Mouse (Mus musculus) neural tube, embryonic 13.5 days (tissue): ENCODE data around the gene Pum2. TPM values are rescaled to one million over a fixed set of nuclear protein-coding genes. Genes with fewer than 3 reads are reported as not detected.
"Not testable (repeated sequence)": the region's sequence is repeated elsewhere in the genome, so short reads cannot be mapped to it uniquely, and the experiment has no call there.

ENCODE experiments used
- ATAC-seq: fragments of 200-750 bp; cut with Nextera tagmentation; 2 replicates; pipeline ENCODE4 v1.8.0; 2017; ENCODE audit warnings: low read depth, mild to moderate bottlenecking, moderate TSS enrichment, moderate library complexity
- H3K27ac ChIP-seq: fragments of 300-500 bp; sonication (generic); replicated peaks from 2 replicates; pipeline ENCODE4 v1.5.1; 2015; ENCODE audit warnings: moderate library complexity, mild to moderate bottlenecking, inconsistent platforms
- H3K27me3 ChIP-seq: fragments of 300-500 bp; sonication (generic); 2 replicates; pipeline ENCODE4 v1.6.1; 2015; ENCODE audit warnings: mild to moderate bottlenecking, inconsistent platforms
- H3K36me3 ChIP-seq: fragments of 300-500 bp; sonication (generic); 2 replicates; pipeline ENCODE4 v1.6.1; 2015; ENCODE audit warnings: mild to moderate bottlenecking, inconsistent platforms
- H3K4me1 ChIP-seq: fragments of 300-500 bp; sonication (generic); replicated peaks from 2 replicates; pipeline ENCODE4 v1.6.1; 2015; ENCODE audit warnings: inconsistent platforms
- H3K4me2 ChIP-seq: fragments of 300-500 bp; sonication (generic); 2 replicates; pipeline ENCODE4 v1.6.1; 2015; ENCODE audit warnings: inconsistent platforms, mild to moderate bottlenecking, moderate library complexity
- H3K4me3 ChIP-seq: fragments of 300-500 bp; sonication (generic); 2 replicates; pipeline ENCODE4 v1.5.1; 2015; ENCODE audit warnings: mild to moderate bottlenecking, inconsistent platforms
- H3K9ac ChIP-seq: fragments of 300-500 bp; sonication (generic); 2 replicates; pipeline ENCODE4 v1.6.1; 2015; ENCODE audit warnings: moderate library complexity, mild to moderate bottlenecking, inconsistent platforms
- H3K9me3 ChIP-seq: fragments of 300-500 bp; sonication (generic); 2 replicates; pipeline ENCODE4 v1.6.1; 2016; ENCODE audit warnings: inconsistent platforms
- WGBS: fragments of 180-500 bp; shearing (Covaris S2); methylation state at CpG from one replicate; pipeline ENCODE4 v1.1.7; 2015; 5-methylcytosine and 5-hydroxymethylcytosine counted together
- polyA plus RNA-seq: library from polyadenylated mRNA; unstranded; fragments of >200 nt; fragmentation: Nextera tagmentation; extraction: Ambion mirVana; gene quantifications from 2 replicates; pipeline ENCODE4 v1.2.1, GENCODE M21; 2015

Gene Pum2
- 40.9 and 43.8 TPM in 2 replicates for polyA plus RNA-seq

- no peaks in the 10 kb centered on the region for H3K36me3 ChIP-seq
These were observed at the start of gene Pum2 for GRCm38 (mm10) chr12:8673974-8674306. Gene Pum2, plus strand, starts transcription at chr12:8674134.

DNA sequence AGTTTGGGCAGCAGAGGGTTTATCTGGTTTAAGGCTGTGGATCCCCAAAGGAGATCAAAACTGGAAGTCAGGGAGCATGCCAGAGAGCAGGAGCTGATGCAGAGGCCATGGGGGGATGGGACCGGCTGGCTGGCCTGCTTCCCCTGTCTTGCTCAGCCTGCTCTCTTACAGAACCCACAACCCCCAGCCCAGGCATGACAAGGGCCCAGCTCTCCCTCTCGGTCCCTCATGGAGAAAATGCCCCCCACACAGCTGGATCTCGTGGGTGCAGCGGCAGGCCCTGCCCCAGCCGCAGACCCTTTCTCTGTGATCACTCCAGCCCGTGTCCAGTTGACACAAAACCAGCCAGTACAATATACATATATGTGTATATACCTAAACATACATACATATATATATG, 44.4 kb upstream of the Pum2 start:
- H3K27me3 ChIP-seq: no peaks in the 10 kb centered on the region
- no peak overlapping the region for H3K9ac ChIP-seq
- peak; percentile 8; the same call in 1 of the 2 replicates for ATAC-seq
- H3K36me3 ChIP-seq: no peaks in the 10 kb centered on the region
- no peaks in the 10 kb centered on the region for H3K4me1 ChIP-seq
- no peak overlapping the region for H3K4me2 ChIP-seq
- H3K4me3 ChIP-seq: no peak overlapping the region
- H3K27ac ChIP-seq: no peak overlapping the region
- 97% methylated on average over 6 of the region's 6 CpGs for WGBS
- no peaks in the 10 kb centered on the region for H3K9me3 ChIP-seq

More at GRCm38 (mm10) chr12:8673974-8674306, at the start of gene Pum2:
- H3K4me3 ChIP-seq: peak within 1 kb of the TSS; percentile 86
- no peaks in the 10 kb centered on the region for H3K27me3 ChIP-seq
- no peaks in the 10 kb centered on the region for H3K9me3 ChIP-seq
- H3K27ac ChIP-seq: peak within 1 kb of the TSS; percentile 99
- under 1% methylated on average over 29 of the region's 41 CpGs for WGBS
- peak within 1 kb of the TSS; percentile 99 for H3K9ac ChIP-seq
- H3K4me1 ChIP-seq: peaks cover 34% of the 10 kb centered on the region
- peak within 1 kb of the TSS; percentile 94 for H3K4me2 ChIP-seq
- peak; percentile 96 for ATAC-seq

GRCm38 (mm10) chr12:8631691-8632090, 42.2 kb upstream of the Pum2 start:
- H3K4me2 ChIP-seq: no peak overlapping the region
- 86% methylated on average over 1 of the region's 1 CpGs for WGBS
- H3K27me3 ChIP-seq: no peaks in the 10 kb centered on the region
- H3K36me3 ChIP-seq: no peaks in the 10 kb centered on the region
- H3K4me3 ChIP-seq: no peak overlapping the region
- H3K4me1 ChIP-seq: no peaks in the 10 kb centered on the region
- no peaks in the 10 kb centered on the region for H3K9me3 ChIP-seq
- no peak for ATAC-seq
- H3K9ac ChIP-seq: no peak overlapping the region
- no peak overlapping the region for H3K27ac ChIP-seq

DNA sequence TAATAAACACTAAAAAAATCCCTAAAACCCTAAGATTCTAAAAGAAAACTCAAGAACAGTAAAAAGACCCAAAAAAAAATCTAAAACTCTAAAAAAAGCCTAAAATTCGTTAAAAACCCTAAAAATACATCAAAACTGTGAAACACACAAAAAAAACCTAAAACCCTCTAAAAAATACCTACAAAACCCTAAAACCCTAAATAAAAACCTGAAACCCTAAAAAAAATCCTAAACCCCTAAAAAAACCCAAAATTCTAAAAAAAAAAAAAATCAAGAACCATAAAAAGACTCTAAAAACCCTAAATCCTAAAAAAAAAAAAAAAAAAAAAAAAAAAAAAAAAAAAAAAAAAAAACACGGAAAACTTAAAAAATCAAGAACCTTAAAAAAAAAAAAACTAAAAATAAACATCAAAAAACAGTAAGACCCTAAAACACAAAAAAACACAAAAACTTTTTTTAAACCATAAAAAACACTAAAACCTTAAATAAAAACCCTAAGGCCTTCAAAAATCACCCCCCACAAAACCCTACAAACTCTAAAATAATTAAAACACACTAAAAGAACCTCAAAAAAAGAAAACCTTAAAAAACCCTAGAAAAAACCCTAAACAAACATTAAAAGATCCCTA, 41.1 kb upstream of the Pum2 start:
- H3K27me3 ChIP-seq: no peaks in the 10 kb centered on the region
- H3K9me3 ChIP-seq: no peaks in the 10 kb centered on the region
- 0 out of 2 replicates have a peak, but pooled peaks cover 3% of the 10 kb centered on the region for H3K36me3 ChIP-seq
- no peaks in the 10 kb centered on the region for H3K4me1 ChIP-seq
- no peak overlapping the region for H3K27ac ChIP-seq
- H3K4me2 ChIP-seq: no peak overlapping the region
- no peak overlapping the region for H3K9ac ChIP-seq
- H3K4me3 ChIP-seq: no peak overlapping the region
- 86% methylated on average over 2 of the region's 2 CpGs for WGBS
- ATAC-seq: no peak

- 96% methylated on average over 1 of the region's 1 CpGs for WGBS
- Histone ChIP-seq H3K9me3 (no peaks in the 10 kb centered on the region), H3K4me3 (no peak overlapping the region), H3K36me3 (0 out of 2 replicates have a peak, but pooled peaks cover 3% of the 10 kb centered on the region), H3K27ac (no peak overlapping the region), H3K4me1 (no peaks in the 10 kb centered on the region), H3K9ac (no peak overlapping the region), H3K4me2 (no peak overlapping the region), H3K27me3 (no peaks in the 10 kb centered on the region)
- ATAC-seq: no peak
These were observed 39.6 kb upstream of the Pum2 start for GRCm38 (mm10) chr12:8634306-8634705.

DNA sequence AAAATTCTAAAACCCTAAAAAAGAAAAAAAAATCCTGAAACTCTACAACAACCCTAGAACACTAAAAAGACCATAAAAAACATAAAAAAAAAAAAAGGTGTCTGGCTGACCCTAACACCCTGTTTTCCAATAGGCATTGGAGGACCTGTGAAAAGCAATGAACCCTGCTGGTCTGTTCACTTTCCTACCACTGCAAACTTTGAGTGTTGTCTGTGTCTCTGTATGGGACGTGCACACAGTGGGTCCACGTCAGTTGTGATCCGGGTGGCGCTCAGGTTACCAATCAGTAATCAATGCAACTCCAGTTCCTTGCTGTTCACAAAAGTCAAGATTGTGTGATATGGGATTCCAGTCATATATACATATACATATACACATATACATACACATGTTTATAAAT, 38.4 kb upstream of the Pum2 start:
- Histone ChIP-seq H3K36me3 (0 out of 2 replicates have a peak, but pooled peaks cover 3% of the 10 kb centered on the region), H3K9ac (no peak overlapping the region), H3K27me3 (no peaks in the 10 kb centered on the region), H3K9me3 (no peaks in the 10 kb centered on the region), H3K4me1 (peaks cover 4% of the 10 kb centered on the region; the same call in 1 of the 2 replicates), H3K4me3 (no peak overlapping the region), H3K4me2 (no peak overlapping the region), H3K27ac (no peak overlapping the region)
- WGBS: 94% methylated on average over 4 of the region's 4 CpGs
- ATAC-seq: no peak

DNA sequence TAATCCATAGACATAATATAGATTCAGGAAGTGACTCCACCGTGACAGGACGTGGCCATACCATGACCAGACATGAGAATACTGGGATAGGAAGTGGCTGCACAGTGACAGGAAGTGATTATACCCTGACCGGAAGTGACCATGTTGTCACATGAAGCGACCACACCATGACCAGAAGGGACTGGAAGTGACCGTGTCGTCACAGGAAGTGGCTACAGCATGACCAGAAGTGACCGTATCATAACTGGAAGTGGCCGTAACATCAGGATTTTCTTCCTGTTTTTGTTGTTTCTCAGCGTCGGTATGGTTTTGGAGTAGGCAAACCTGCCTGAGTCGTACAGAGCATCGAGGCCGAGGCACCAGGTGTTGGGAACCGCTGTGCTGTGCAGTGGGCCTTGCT, 37.0 kb upstream of the Pum2 start:
- Histone ChIP-seq H3K4me2 (no peak overlapping the region), H3K27me3 (no peaks in the 10 kb centered on the region), H3K9ac (no peak overlapping the region), H3K9me3 (no peaks in the 10 kb centered on the region), H3K4me3 (no peak overlapping the region), H3K27ac (no peak overlapping the region), H3K36me3 (0 out of 2 replicates have a peak, but pooled peaks cover 3% of the 10 kb centered on the region), H3K4me1 (peaks cover 4% of the 10 kb centered on the region; the same call in 1 of the 2 replicates)
- 91% methylated on average over 14 of the region's 14 CpGs for WGBS
- no peak for ATAC-seq

DNA sequence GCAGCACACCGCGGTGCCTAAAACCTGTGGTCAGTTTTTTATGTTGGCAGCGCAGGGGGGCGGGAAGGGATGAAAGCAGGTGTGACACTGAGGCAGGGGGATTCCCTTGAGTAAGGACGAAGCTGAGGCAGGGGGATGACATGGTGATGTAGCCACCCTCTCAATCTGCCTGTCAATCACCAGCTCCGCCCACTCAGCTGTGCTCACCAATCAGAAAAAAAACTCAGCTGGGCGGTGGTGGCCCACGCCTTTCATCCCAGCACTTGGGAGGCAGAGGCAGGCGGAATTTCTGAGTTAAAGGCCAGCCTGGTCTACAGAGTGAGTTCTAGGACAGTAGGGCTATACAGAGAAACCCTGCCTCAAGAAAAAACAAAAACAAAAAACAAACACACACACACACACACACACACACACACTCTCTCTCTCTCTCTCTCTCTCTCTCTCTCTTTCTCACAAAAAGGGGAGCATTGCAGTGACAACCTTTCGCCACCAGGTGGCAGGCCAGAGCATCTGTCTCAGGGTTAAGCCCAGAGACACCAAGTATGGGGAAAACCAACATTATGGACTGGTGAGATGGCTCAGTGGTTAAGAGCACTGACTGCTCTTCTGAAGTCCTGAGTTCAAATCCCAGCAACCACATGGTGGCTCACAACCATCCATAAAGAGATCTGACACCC, 35.4 kb upstream of the Pum2 start:
- not testable (repeated sequence) for H3K36me3 ChIP-seq, H3K9me3 ChIP-seq, H3K27me3 ChIP-seq, H3K4me1 ChIP-seq, H3K27ac ChIP-seq, H3K4me3 ChIP-seq, H3K9ac ChIP-seq, ATAC-seq, H3K4me2 ChIP-seq
- WGBS: 75% methylated on average over 10 of the region's 10 CpGs

DNA sequence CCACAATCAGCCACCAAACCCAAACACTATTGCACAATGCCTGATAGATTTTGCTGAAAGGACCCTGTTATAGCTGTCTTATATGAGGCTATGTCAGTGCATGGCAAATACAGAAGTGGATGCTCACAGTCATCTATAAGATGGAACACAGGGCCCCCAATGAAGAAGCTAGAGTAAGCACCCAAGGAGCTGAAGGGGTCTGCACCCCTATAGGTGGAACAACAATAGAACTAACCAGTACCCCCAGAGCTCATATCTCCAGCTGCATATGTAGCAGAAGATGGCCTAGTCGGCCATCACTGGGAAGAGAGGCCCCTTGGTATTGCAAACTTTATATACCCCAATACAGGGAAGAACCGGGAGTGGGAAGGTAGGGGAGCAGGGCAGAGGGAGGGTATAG, 33.7 kb upstream of the Pum2 start:
- not testable (repeated sequence) for H3K27ac ChIP-seq

DNA sequence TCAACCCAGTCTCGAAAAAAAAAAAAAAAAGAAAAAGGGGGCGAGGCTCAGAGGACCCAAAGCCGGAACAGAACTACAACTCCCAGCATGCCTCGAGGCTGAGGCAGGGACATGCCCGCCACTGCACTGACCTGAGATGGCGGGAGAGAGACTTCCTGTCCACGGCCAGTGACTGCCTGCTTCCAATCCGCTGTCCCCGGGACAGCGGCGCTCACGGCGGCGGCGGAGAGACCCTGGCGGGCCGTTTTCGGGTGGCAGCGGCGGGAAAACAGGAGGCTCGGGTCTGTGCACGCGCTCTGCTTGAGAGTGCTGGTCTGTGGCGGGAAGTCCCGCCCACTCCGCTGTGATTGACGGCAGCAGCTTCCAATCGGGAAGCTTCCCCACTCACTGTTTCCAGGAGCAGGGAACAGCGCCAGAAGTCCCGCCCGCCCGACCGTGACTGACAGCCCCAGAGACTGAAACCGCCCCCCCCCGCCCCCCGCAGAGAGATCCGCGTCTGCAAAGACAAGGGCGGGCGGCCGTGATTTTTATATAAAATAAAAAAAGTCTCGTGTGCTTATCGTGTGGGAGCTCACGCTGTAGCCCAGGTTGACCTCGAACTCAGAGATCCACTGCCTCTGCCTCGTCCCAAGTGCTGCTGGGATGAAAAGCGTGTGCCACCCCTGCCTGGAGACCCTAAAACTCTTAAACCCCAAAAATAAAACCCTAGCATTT, 33.1 kb upstream of the Pum2 start:
- Histone ChIP-seq H3K4me1 (peaks cover 4% of the 10 kb centered on the region; the same call in 1 of the 2 replicates), H3K4me2 (peak overlapping the region; percentile 63), H3K9ac (peak overlapping the region; percentile 91), H3K27ac (peak overlapping the region; percentile 97), H3K4me3 (peak overlapping the region; percentile 80), H3K36me3 (0 out of 2 replicates have a peak, but pooled peaks cover 3% of the 10 kb centered on the region), H3K27me3 (no peaks in the 10 kb centered on the region), H3K9me3 (no peaks in the 10 kb centered on the region)
- WGBS: under 1% methylated on average over 47 of the region's 47 CpGs
- peak; percentile 99 for ATAC-seq

More for the DNA sequence above, 33.7 kb upstream of the Pum2 start:
- not testable (repeated sequence) for H3K27me3 ChIP-seq, H3K36me3 ChIP-seq, H3K9me3 ChIP-seq, H3K4me1 ChIP-seq
- H3K4me2 ChIP-seq: peak overlapping the region; percentile 63
- WGBS: 0% methylated on average over 2 of the region's 2 CpGs
- ATAC-seq: peak; percentile 6; the same call in 1 of the 2 replicates
- H3K4me3 ChIP-seq: peak overlapping the region; percentile 80
- peak overlapping the region; percentile 63 for H3K9ac ChIP-seq

GRCm38 (mm10) chr12:8641425-8641735, 32.6 kb upstream of the Pum2 start:
- Histone ChIP-seq H3K4me2 (peak overlapping the region; percentile 55), H3K27me3 (no peaks in the 10 kb centered on the region), H3K27ac (peak overlapping the region; percentile 97), H3K9me3 (no peaks in the 10 kb centered on the region), H3K36me3 (0 out of 2 replicates have a peak, but pooled peaks cover 3% of the 10 kb centered on the region), H3K4me1 (peaks cover 4% of the 10 kb centered on the region; the same call in 1 of the 2 replicates), H3K9ac (peak overlapping the region; percentile 91), H3K4me3 (peak overlapping the region; percentile 80)
- WGBS: 2% methylated on average over 10 of the region's 10 CpGs
- ATAC-seq: peak; percentile 78

DNA sequence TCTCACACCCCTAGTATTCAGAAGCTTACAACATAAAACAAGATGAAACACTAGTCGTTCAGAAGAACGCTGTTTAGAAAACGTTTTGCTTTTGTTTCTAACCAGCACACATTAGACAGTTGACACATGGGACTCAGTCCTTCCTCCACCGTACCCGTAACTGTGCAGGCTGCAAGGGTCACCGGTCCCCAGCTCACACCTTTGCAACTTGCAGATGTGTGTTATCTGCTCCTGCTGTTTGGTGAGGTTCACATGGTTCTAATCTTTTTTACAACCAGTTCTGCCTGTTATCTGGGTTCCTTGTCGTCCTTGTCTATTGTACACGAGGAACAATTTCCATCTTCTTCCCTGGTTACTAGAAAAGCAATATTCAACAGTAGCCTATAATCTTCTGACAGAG, 25.7 kb upstream of the Pum2 start:
- H3K4me1 ChIP-seq, H3K9ac ChIP-seq, H3K4me2 ChIP-seq, H3K36me3 ChIP-seq, H3K27ac ChIP-seq, ATAC-seq, H3K4me3 ChIP-seq, H3K27me3 ChIP-seq, H3K9me3 ChIP-seq: not testable (repeated sequence)
- 75% methylated on average over 8 of the region's 8 CpGs for WGBS
